Mouse (Mus musculus) CH12F3 (cell line): ENCODE data around the gene Ttk.

Source experiments
- in situ Hi-C: fragments of 300-500 bp; cut with MboI; formaldehyde crosslinking; loops from 2 replicates; pipeline ENCODE4 v1.14.3; 2020; ENCODE audit warnings: low sequenced_read_pairs

Ttk gene

DNA sequence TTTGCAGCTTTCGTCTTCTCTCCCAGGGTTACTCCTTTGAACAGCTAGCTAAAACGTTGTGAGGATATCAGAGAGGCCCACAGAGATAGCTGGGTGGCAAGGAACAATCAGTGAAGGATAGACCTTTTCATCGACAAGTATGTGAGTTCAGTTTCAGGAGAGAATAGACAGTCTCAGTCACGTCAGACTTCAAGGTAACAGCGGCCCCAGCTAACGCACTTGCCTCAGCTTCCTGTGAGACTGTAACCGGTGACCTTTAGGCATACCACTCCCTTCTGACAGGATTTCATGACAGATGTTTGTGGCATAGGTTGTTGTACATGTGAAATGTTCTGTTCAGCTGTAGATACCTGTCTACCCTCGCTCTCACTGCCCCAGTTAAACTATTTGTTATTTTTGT lies 58.6 kb downstream of the Ttk start:
- in situ Hi-C loops = no loop called here

DNA sequence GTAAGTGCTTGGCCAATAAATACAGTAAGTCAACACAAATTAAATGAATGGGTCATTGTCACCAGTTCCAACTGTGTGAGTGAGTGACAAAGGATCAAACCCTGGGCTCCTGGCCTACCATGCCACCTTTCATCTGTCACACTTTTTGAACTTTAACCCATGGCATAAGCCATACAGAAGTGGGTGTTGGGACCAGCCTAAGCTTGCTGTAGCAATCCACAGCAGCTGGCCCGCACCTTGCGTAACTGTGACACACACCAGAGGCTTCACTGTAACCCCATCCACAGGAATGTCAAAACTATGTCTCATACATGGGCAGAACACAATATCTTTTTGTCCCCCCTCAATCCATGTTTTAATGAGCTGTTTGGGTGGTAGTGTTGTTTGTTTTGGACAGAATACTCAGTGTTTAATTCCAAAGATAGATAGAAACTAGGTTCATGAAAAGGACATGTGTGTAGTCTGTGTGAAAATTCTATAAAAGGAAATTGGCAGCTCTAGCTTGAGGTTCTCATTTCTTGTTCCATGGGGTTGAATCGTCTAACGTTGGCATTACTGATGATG lies 59.4 kb downstream of the Ttk start:
- in situ Hi-C loops = no loop called here

DNA sequence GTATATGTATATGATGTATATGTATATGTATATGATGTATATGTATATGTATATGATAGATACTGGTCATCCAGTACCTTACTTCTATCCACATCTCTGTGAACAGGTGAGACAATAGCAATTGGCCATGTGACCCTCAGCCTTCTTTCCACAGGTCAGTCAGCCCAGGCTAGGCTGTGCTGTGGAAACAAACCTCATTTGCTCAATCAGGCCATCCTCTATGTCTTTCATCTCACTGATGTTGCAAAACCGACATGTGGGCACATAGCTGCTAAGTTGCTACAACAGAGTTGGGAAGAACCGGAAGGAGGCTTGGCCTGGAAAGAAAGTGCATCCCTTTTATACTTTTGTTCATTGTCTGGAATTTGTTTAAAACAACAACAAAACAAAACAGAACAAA lies 67.6 kb downstream of the Ttk start:
- in situ Hi-C loops = no loop called here

GRCm38 (mm10) chr9:83905820-83906219 lies 71.3 kb downstream of the Ttk start:
- in situ Hi-C loops = loop anchor here (5.0 kb wide), 1 partner anchor 94 kb away; no protein-coding TSS in a partner anchor

- in situ Hi-C loops = loop anchor here (5.0 kb wide), 1 partner anchor 95 kb away; no protein-coding TSS in a partner anchor
These were observed 72.5 kb downstream of the Ttk start for GRCm38 (mm10) chr9:83907017-83907416.

- in situ Hi-C loops = loop anchor here (5.0 kb wide), 1 partner anchor 98 kb away; no protein-coding TSS in a partner anchor
These were observed 75.3 kb downstream of the Ttk start for GRCm38 (mm10) chr9:83909836-83910235.

GRCm38 (mm10) chr9:83910926-83911325 lies 76.4 kb downstream of the Ttk start:
- in situ Hi-C loops = no loop called here
